Mouse (Mus musculus) MEL (cell line): ENCODE measurements around the gene Spen.

Experiments
- EP300 ChIP-seq, 2 experiments: IDR thresholded peaks; 2 replicates each; pipeline ENCODE4 v1.6.1; 2011; ENCODE audit warnings: improper control_type of control experiment in 2 of 2, low read length in 2 of 2, low read depth in 1 of 2, mild to moderate bottlenecking in 1 of 2
- KAT2A ChIP-seq: conservative IDR thresholded peaks from 2 replicates; pipeline ENCODE4 v1.6.1; 2012; ENCODE audit warnings: low read depth, low read length, improper control_type of control experiment, inconsistent platforms
- UBTF ChIP-seq: IDR thresholded peaks from 2 replicates; pipeline ENCODE4 v1.6.1; 2012; ENCODE audit warnings: low read depth, mild to moderate bottlenecking, inconsistent platforms, low read length, improper control_type of control experiment, moderate library complexity, borderline replicate concordance; ENCODE audit not compliant: insufficient read depth

GRCm38 (mm10) chr4:141468576-141468975 is 69.8 kb downstream of the Spen start:
- no peak for TF ChIP-seq UBTF
- TF ChIP-seq KAT2A = no peak
- TF ChIP-seq EP300 (IDR thresholded peaks at IDR 0.05; ENCODE audit: low read depth in 1 of 2, low read length in 2 of 2) = no peak
